Mouse (Mus musculus): ENCODE data around the gene Gfra4. TPM values are rescaled to one million over a fixed set of nuclear protein-coding genes. Genes with fewer than 3 reads are reported as not detected.
"Not testable (repeated sequence)": the region's sequence is repeated elsewhere in the genome, so short reads cannot be mapped to it uniquely, and the experiment has no call there.

The Gfra4 gene
- total RNA-seq, 4 experiments from 2014 or later = 52.8 to 62.0 (median 58.8) TPM

DNA sequence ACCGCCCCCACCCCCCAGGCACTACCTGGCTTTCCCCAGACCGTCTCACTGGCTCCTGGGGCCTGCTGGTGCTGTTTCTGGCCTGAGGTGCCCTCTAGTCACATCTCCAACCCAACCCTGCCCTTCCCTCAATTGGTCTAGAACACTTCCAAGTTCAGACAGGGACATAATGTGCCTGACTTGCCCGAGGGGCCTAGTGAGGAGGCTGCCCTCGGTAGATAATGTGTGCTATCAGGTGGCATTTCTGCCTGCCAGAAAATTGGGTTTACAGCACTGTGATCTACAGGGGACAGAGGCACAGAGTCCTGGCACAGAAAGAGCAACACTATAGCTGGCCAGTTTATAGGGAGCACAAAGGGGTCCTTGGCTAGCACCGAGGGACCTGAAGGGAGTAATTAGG, 9.2 kb upstream of the Gfra4 start:
- DNase-seq (ENCODE audit: low spot score in 2 of 2) = no peak

DNA sequence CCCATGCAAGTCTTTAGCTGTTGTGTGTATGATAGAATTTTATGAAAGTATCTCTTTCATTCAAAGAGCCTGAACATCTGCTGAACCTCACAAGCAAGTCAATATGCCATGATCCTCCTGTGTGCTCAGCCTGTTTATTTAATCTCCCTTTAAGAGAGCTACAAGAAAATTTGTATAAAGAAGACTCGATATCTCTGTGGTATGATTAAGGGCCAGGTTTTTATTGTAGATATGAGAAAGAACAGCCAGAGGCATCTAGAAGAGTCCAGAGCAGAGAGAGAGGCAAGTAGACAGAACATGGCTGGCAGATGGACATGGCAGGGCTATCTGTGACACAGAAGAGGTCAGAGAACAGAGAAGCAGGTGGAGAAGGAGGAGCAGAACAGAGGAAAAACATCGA, 3.1 kb upstream of the Gfra4 start:
- DNase-seq (ENCODE audit: low spot score in 2 of 2) = no peak

DNA sequence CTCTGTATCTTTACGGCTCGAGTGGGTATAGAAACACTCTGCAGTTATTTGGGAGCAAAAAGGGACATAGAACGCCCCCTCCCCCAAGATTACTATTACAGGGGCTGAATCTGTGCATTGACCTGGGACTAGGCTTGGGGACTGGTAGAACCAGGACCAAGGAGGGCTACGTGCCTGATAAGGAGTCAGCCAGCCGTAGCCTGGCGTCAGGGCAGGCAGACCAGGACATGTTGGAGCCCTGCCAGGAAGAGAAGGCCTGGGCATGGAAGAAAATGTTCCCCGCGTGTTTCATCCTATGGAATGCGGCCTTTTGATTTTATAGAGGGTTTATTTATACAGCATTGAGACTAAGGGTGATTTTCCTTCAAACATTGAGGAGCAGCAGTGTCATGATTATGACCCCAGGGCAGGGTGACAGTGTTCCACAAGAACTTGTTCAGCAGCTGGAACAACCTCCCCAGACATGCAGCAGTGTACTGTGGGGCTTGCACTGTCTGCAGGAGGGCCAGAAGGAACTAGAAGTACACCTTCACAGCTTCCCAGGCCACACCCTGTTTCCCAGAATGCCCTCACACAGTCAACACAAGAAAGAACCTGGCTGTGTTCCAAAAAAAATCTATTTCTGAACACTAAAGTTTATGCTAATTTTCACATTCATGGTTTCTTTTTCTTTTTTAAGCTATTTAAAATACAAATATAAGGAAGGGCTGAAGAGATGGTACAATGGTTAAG, 2.3 kb upstream of the Gfra4 start:
- no peak for DNase-seq (ENCODE audit: low spot score in 2 of 2)

DNA sequence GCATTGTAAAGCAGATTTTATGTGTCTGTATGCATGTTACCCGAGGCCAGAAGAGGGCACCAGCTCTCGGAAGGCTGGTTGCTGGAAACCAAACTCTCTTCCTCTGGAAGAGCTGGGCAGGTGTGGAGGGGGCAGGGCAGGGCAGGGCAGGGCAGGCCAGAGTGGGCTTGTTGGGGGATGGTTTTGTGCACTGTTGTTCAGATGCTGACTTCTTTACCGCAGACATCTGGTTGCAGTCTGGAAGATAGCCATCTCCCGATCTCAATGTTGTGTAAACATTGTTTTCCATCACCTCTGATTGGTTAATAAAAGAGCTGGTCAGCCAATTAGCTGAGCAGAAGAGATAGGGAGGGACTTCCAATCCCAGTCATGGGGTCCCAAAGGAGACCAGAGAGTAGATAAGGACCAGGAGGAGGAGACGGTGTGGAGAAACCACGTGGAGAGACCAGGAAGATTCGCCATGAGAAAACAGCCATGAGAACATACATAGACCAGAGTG, 1.5 kb upstream of the Gfra4 start:
- no peak for DNase-seq (ENCODE audit: low spot score in 2 of 2)

DNA sequence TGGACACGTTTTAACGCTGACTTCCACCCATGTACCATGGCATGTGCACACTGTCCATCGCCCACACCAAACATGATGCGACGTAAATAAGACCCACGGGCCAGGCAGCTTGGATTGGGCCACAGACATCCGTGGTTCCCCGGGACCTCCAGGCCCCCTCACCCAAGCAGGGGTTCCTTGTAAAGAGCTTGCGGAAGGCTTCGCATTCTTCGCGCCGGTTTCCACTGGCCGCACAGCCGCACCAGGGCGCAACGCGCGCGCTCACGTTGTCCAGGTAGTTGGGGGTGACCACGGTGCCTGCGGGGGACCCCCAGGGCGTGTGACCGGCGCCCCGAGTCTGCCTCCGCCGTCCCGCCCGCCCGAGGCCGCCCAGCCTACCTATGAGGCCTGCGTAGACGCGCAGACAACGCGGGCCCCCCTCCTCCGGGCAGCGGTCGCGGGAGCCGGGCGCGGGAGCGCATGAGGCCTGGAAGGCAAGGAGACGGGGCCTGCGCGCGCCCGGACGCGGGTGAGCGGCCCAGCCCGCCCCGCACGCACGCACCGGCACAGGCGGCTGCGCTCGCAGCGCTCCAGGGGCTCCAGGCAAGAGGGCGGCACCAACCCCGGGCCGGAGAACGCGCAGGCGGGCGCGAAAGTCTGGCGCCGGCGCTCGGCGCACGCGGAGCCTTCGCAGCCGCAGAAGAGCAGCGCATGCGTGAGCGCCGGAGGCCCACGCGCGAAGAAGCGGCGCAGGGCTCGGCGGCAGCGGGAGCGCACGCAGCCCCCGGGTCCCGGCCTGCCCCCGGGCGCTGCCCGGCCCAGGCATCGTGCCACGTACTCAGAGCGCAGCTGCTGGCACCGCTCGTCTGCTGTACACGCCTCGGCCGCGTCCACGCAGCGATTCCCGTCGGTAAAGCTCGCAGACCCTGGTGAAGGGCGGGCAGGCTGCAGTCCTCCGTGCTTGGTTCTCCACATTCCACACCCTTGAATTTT, 1.7 kb downstream of the Gfra4 start:
- peak; percentile 59 to 79 for DNase-seq (ENCODE audit: low spot score in 2 of 2)

DNA sequence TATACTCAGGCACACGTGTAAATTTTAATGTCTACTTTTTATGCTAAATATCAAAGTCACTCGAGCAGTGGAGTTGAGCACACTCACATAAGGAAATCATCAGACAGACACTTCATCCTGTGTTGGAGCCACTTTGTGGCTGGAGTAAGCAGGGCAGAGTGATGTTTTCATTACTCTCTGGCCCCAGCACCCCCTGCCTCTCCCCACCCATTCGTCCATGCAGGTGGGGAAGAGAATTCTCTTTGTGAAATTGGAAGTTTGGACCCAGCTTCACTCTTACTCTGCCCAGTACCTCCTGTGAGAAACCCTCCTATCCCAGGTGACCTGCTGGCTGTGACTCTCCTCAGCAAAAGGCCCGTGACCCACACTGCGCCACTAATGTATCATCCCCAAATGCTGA, 4.2 kb downstream of the Gfra4 start:
- no peak for DNase-seq (ENCODE audit: low spot score in 2 of 2)

DNA sequence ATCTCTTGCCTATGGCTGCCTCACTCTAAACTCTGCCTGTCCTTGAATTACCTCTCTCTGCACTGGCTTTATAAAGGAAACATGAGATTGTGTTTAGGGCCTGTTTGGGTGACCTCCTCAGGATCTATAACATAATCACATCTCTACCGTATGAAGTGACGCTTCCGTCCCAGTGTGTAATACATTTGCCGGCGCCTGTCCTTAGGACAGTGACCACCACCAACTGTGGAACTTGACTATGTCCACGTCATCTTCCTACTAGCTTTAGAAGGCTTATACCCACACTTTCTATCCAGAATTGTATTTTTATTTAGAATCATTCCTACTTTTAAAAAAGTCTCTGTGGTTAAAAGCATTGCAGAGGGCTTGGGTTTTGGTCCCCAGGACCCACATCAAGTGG, 4.7 kb downstream of the Gfra4 start:
- DNase-seq (ENCODE audit: low spot score in 2 of 2) = no peak

DNA sequence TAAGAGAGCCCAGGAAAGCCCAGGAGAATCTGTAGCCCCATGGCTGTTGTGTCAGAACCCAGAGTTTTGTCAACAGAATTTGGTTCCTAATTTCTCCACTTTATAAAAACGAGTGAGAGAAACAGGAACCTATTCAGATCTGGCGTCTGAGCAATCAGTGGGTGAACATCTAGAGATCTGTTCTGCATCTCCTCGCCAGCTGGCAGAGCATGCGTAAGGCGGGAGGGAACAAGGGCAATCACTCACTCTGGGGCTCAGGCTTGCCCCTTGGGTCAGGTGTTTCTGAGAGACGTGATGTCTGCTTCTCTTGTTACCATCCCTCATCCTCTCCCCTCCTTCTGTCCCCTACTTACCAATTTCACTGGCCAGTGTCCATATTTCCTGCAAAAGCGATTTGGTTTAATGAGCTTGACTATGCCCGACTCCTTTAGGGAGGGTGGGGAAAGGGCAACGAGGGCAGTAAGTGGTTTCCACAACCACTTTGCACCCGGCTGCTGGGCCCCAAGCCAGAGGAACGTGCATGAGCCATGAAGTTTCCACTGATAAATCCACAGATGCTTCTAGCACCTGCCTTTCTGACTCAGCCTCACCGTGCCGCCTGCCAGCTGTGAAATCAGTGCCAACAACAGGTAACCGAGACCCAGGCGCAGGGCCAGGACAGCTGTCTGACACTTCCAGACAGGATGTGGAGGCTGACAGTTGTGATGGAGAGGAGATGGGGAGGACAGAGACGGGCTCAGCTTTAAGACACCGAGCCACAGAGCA, 5.5 kb downstream of the Gfra4 start:
- peak; percentile 52 to 63 for DNase-seq (ENCODE audit: low spot score in 2 of 2)

DNA sequence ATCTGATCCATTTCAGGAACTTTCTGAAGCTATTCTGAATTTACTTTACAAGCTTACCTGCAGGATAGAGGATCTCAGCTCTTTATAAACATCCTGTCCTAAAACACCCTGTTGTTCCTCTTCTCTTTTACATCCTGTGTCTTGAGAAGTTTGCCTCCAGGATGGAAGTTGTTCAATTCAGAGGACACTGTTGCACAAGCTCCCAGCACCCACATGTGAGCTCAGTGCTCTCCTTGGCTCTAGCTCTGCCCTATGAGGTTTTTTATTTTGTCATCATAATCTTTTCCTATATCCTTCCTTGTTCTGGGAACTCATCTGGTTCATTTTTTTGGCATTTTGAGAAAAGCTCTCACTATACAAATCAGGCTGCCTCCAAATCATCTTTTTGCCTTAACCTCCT, 6.1 kb downstream of the Gfra4 start:
- no peak for DNase-seq (ENCODE audit: low spot score in 2 of 2)

DNA sequence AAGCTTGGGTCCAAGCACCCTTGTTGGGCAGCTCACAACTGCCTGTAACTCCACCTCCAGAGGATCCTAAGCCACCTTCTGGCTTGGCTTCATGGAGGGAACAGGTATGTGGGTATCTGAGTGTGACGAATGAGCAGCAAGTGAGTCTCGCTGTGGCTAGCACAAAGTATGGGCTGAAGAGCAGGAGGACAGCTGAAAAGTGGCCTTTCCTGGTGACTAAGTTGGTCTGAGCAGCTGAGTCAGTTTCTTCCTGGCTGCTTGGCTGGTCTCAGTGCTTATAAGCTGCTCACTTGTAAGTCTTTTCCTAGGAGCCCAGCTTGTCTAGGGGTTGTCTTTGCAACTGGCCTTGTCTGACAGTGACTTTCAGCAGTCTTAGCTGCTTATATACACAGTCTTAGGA, 6.5 kb downstream of the Gfra4 start:
- DNase-seq (ENCODE audit: low spot score in 2 of 2) = no peak

DNA sequence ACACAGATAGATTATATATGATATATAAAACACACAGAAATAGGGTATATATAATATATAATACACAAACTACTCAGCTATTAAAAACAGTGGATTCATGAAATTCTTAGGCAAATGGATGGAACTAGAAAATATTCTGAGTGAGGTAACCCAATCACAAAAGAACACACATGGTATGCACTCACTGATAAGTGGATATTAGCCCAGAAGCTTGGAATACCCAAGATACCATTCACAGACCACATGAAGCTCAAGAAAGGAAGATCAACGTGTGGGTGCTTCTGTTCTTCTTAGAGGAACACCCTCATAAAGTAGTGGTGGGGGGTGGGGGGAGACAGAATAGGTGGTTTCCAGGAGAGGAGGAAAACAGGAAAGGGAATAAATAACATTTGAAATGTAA, 11.5 kb downstream of the Gfra4 start:
- DNase-seq (ENCODE audit: low spot score in 2 of 2) = not testable (repeated sequence)

DNA sequence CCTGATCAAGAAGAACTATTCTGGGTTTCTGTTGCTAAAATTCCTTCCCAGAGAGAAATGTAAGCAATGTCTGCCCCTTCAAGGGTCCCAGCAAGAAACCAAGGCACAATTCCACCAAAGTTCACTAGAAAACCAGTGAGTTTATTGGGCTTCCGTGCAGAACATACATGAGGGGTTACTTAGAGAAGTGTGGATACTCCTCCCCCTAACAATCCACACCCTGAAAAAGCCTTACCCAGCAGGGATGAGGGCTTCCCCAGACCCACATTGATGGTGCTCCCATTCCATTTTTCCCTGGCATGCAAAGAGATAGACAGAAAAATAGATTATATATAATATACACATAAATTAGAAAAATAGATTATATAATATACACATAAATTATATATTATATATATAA, 11.9 kb downstream of the Gfra4 start:
- DNase-seq (ENCODE audit: low spot score in 2 of 2) = no peak

DNA sequence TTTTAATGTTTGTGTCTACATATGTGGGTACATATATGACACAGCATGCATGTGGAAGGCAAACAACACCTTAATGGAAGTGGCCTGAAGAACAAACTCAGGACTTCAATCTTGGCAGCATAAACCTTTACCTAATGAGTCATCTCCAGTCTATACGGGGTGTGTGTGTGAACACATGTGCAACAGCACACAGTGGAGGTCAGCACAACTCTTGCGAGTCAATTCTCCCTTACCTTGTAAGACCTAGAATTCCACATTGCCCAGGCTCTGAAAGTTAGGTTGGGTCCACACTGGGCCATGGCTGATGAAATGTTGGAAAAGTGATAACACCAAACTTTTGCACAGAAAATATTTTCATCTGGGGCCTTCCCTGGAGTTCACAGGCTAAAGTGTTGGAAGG, 12.3 kb downstream of the Gfra4 start:
- DNase-seq (ENCODE audit: low spot score in 2 of 2) = no peak

DNA sequence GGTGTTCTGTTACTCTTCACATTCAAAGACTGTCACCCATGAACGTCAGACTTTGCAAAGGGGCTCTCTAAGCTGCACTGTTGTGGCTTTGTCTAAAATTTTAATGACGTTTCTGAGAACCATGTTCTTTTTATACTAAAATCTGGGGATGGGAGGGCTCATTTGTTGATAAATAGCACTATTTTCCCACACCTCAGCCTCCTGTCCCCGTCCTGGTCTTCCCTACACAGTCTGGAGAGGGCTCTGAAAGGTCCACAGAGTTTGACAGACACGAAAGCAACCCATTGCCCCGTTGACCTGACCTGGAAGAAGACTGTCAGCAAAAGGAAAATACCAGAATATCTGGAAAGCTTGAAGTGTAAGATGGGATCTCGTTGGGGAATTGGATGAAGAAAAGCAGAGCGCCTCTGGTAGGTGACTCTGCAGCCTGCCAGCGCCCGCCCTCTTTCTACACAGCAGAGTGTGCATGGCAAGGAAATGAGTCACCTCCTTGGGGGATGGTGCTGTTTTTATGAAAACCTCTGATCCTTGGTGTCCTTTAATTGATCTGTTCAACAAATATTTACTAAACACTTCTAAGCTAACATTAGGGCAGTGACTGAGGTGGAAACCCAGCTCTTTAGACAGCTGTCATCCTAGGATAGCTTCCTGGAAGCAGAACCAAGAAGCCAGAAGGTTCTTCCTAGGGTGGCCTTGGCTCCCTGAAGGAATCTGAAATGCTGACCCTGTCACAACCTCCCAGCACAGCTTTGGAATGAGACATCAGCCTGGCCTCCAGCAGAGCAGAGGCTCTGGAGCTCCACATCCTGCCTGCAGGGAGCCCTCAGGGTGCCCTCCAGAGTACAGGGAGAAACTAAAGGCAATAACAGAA, 13.6 kb downstream of the Gfra4 start:
- no peak for DNase-seq (ENCODE audit: low spot score in 2 of 2)

DNA sequence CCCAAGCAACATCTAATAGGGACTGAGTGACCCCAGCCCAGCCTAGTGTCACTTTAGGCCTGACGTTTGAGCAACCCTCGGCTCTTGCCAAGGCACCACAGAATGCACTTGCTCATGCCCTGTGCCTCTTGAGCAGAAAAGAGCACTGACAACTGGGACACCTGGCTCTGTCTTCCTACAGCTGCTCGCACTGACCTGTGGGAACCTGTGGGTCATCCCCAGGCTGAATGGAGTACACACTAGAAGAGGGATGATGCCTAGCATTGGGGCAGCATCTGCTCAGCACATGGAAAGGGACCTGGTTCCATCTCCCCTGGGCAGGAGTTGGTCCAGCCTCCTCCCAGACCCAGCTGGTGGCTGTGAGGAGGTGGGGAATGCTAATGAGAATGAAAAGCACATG, 15.9 kb downstream of the Gfra4 start:
- no peak for DNase-seq (ENCODE audit: low spot score in 2 of 2)

DNA sequence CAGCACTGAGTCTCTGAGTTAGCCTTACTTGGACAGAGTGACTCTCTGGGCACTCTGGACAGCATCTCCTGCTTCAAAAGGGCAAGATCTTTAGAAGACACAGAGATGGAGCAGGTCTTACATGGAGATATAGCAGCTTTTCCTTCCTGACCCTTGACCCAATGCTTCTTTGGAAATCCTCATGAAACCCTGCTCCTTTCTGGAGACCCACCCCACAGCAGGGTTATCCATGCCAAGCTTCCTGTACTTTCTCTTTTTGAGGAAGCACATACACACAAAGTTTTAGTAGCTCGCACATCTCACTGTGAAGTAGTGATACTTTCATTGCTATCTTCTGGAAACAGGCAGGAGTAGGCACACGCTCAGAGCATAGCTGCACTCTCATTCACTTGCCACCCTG, 17.7 kb downstream of the Gfra4 start:
- DNase-seq (ENCODE audit: low spot score in 2 of 2) = no peak

DNA sequence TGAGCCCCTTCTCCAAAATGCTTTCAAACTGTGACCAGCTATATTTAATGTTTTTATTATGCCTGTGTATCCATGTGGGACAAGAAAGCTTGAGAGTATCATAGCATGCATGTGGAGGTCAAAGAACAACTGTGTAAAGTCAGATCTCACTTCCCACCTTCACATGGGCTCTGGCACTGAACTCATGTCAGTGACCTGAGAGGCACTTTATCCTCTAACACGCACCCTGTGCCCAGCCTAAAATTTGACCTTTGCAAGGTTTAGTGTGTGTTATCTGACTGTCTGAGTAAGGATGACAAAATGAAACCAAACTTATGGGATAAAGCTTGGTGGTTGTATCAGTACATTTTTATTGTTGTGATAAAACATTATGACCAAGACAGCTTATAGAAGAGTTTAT, 32.3 kb downstream of the Gfra4 start:
- no peak for DNase-seq (ENCODE audit: low spot score in 2 of 2)

DNA sequence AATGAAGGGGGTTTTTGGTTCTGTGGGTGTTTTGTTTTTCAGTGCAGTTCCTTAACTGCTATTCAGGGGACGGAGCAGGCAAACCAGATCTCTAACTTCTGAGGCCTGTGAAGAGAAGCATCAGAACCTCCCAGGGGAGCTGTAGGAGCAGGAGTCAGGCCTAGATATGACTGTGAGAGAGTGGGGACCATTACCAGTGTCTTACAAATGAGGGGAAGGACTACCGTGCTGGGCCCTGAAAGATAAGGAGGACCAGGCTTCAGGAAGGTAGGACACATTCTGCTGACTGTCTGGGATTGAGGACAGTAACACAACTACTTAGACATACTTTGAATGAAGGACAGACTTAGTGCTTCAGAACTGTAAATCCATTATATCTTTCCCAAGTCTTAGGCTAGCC, 33.8 kb downstream of the Gfra4 start:
- no peak for DNase-seq (ENCODE audit: low spot score in 2 of 2)

DNA sequence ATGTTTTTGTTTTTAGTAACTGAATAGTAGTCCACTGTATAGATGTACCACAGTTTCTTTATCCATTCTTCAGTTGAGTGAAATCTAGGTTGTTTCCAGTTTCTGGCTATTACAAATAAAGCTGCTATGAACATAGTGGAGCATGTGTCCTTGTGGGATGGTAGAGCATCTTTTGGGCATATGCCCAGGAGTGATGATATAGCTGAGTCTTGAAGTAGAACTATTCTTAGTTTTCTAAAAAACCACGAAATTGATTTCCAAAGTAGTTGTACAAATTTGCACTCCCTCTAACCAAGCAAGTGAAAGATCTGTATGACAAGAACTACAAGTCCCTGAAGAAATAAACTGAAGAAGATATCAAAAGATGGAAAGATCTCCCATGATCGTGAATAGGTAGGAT, 50.1 kb downstream of the Gfra4 start:
- no peak for DNase-seq (ENCODE audit: low spot score in 2 of 2)

All from layer of hippocampus, adult 8-10 months (tissue).